Mouse (Mus musculus): ENCODE measurements around the gene Plpp6. TPM values are rescaled to one million over a fixed set of nuclear protein-coding genes. Genes with fewer than 3 reads are reported as not detected.

The Plpp6 gene
- total RNA-seq (2021): 1 to 10 TPM; 1.6 to 1.9 TPM
- long read RNA-seq, experiment 1, partial matches to known transcripts: 0 of 3 reads
- long read RNA-seq, experiment 1, other reads (novel, unspliced or antisense): 0 of 3 reads
- long read RNA-seq, experiment 2, partial matches to known transcripts: 0 of 4 reads
- long read RNA-seq, experiment 2, other reads (novel, unspliced or antisense): 1 of 4 reads

- DNase-seq: peak; percentile 66
Observed at GRCm38 (mm10) chr19:28963842-28964551, at the start of gene Plpp6. TSS of gene Plpp6 (plus strand) at chr19:28963953.

DNA sequence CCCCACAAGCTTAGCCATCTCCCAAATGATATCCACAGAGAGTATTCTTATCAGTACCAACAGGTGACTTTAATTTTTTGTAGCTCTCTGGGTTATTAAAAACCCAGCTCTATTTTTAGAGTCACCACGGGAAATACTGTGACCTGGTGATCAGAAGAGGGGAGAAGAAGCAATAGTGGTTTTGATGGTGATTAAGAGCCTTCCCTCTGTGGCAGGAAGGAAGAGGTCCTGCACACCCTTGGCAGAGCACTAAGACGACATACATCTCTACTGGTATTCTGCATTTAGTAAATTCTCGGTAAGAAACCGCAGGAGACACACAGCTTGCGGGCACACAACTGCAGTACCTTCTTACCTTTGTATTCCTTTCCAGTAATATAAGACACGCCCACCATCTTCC, 49.2 kb upstream of the Plpp6 start:
- intact Hi-C loops (cut with DNase I): no loop called here
- DNase-seq: no peak

More at GRCm38 (mm10) chr19:28963842-28964551, at the start of gene Plpp6:
- intact Hi-C loops (cut with DNase I): no loop called here

GRCm38 (mm10) chr19:28915602-28916250, 48.0 kb upstream of the Plpp6 start:
- no peak for DNase-seq
- intact Hi-C loops (cut with DNase I): no loop called here

GRCm38 (mm10) chr19:28916492-28916891, 47.3 kb upstream of the Plpp6 start:
- intact Hi-C loops (cut with DNase I): no loop called here
- DNase-seq: no peak

DNA sequence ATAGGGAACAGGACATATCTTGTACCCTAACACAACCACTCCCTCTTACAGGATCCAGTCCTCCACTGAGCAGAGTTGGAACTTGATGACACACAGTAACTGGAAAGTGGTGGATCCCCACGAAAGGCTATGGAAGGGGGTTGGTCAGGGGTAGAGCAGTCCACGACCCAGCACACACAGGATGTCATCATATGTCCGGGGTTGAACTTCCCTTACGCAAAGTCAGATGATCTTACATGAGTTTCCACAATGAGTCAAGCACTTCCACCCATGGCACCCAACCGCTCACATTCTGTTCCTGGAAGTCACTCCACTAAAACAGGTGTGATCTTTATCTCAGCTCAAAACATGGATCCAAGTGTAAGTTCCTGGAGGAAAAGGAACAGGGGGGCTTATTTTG, 45.9 kb upstream of the Plpp6 start:
- no peak for DNase-seq
- intact Hi-C loops (cut with DNase I): no loop called here

DNA sequence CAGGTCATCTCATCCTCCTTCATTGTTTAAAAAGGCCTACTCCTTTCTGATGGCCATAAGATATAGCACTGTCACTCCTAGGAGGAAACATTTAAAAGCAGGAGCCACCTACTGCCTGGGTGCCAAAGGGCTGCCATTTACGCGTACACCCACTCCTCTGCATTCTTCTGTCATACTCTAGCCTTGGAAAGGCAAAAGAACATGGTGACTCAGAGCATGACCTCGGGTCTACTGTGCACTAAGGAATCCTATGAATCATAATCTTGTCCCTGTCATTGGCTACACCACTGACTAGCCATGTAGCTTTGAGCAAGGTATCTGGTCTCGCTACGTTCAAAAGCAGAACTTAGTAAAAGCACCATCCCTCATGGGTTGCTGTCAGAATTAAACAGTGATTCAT, 37.4 kb upstream of the Plpp6 start:
- intact Hi-C loops (cut with DNase I): no loop called here
- DNase-seq: no peak

GRCm38 (mm10) chr19:28927396-28927795, 36.4 kb upstream of the Plpp6 start:
- intact Hi-C loops (cut with DNase I): no loop called here
- DNase-seq: no peak

DNA sequence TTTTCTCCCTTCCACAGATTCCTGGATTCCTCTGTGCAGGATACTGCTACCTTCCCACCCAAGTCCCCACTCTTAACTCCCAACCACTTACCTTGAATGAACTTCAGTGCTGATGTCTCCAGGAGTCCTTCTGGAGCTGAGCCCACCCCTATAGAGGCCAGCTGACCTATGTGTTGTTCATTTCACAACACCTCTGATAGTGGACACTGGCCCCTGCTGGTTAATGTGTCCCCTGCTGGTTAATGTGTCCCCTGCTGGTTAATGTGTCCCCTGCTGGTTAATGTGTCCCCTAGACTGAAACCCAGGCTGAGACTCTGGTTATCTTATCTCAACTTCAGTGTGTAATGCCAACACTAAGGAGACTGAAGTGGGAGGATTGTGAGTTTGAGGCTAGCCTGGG, 34.7 kb upstream of the Plpp6 start:
- intact Hi-C loops (cut with DNase I): no loop called here

GRCm38 (mm10) chr19:28934897-28935296, 28.9 kb upstream of the Plpp6 start:
- intact Hi-C loops (cut with DNase I): no loop called here
- DNase-seq: no peak

More for the DNA sequence above, 34.7 kb upstream of the Plpp6 start:
- DNase-seq: no peak

DNA sequence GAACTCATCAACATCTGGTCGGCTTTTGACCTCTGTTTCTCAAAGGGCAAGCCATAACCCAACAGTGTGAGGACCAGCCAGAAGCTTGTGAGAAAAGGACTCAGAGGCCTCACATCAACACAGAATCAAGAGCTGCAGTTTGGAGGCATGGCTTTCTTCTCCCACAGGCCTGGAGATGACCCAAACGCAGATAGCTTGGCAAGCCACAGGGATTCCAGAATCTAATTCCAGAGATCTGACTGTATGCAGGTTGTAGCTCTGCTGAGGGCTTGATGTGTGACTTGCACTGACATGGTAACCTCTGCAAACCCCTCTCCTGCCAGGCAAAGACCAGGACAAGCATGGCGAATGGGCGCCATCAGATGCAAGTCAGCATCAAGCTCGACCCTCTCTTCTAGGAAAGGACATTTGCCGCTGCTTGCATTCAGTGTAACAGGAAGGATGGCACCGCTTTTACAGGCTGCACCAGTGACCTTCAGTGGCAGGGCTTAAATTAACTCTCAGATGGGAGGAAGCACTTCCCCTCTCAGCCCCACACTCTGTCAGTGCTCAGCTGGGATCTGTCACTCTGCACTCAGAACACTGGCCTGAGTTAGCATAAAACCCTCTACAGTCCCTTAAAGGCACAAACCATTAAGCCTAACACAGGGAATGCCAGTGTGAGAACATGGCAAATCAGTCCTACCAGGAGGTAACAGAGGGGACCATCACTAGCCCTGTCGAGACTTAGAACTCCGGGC, 23.4 kb upstream of the Plpp6 start:
- intact Hi-C loops (cut with DNase I): no loop called here
- DNase-seq: no peak

- intact Hi-C loops (cut with DNase I): no loop called here
- no peak for DNase-seq
Observed at GRCm38 (mm10) chr19:28941271-28941670, 22.5 kb upstream of the Plpp6 start.

DNA sequence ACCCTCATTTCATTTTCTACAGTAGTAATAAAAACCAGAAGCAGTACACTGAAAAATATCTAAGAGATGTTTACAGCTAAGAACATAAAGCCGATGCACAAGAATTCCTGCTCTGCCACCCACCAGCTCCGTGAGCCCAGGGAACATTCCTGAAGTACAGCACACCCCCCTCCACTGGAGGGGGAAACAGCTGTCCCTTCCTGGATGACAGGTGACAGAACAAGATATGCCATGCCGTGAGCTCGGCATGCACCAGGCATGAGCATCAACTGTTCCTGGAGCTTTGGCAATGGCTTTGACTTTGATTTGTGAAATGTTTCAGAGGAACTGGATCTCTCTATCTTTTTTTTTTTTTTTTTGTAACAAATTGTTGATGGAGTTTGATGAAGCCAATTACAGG, 17.0 kb upstream of the Plpp6 start:
- intact Hi-C loops (cut with DNase I): no loop called here

GRCm38 (mm10) chr19:28947311-28947710, 16.4 kb upstream of the Plpp6 start:
- no peak for DNase-seq
- intact Hi-C loops (cut with DNase I): no loop called here

More for the DNA sequence above, 17.0 kb upstream of the Plpp6 start:
- no peak for DNase-seq

DNA sequence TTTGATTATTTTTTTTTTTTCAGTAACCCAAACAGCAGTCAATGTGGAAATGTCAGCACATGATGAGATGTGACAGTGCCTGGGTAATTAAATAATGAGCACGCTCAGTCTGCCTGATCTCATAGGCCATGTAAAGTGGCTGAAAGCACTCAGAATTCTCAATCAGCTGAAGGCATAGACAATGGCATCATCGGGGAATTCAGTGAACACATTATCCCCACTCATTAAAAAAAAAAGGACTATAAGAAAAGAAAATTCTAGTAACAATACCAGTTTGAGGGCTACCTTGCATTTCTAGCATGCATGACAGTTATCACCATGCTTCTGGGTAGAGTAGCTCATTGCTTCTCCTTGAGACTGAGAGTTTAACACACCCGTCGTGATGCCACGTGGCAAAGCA, 12.5 kb upstream of the Plpp6 start:
- no peak for DNase-seq
- intact Hi-C loops (cut with DNase I): no loop called here

DNA sequence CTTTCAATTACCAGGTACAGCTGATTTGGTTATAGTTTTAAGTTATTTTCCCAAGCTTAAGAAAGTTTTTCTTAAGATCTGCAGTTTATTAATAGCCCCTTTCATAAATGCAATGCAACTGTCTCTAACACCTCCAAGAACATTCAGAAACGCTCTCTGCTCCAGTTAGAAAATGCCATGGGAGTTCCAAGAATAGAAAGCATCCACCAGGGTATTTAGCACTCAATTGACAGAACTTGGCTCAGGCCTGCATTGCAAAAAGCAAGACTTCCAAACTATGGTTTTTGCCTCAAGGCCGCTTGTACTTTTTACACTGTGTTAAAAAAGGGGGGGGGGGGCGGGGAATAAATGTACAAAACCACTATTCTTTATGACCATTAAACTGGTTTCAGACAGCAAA, 640 bp upstream of the Plpp6 start:
- no peak for DNase-seq
- intact Hi-C loops (cut with DNase I): no loop called here

GRCm38 (mm10) chr19:28963513-28963841, 276 bp upstream of the Plpp6 start:
- intact Hi-C loops (cut with DNase I): no loop called here
- no peak for DNase-seq

DNA sequence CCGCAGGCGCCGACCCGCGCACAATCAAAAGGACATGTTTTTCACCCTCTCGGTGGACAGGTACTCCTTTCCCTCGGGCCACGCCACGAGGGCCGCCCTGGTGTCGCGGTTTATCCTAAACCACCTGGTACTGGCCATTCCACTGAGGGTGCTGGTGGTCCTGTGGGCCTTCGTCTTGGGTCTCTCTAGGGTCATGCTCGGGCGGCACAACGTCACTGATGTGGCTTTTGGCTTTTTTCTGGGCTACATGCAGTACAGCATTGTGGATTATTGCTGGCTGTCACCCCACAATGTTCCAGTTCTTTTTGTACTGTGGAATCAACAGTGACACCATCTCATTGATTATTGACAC, 775 bp downstream of the Plpp6 start:
- intact Hi-C loops (cut with DNase I): no loop called here
- no peak for DNase-seq

DNA sequence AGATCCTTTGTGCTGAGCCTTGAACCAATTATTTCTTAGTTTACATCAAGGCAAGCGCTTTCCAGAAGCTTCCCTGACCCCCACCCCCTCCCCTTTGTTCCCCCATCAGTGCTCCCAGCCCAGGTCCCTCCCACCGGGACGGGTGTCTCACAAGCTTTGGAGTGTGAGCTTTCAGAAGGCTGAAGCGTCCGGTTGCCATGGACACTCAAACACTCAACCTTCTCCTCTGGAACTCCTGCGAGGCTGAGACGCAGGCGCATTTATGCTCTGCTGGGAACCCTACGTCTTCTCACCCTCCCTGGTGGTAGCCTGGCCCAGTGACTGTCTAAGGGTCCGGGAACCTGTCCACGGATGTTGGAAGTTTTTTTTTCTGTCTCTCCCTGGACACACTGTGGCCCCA, 3.9 kb downstream of the Plpp6 start, which contains the start of gene 4430402I18Rik:
4430402I18Rik (minus strand) TSS at position 149 of the 400 bp plus-strand sequence.
- intact Hi-C loops (cut with DNase I): no loop called here
- DNase-seq: no peak

- intact Hi-C loops (cut with DNase I): no loop called here
- DNase-seq: no peak
Observed at GRCm38 (mm10) chr19:28968178-28968577, 4.4 kb downstream of the Plpp6 start.

GRCm38 (mm10) chr19:28969231-28969630, 5.5 kb downstream of the Plpp6 start:
- intact Hi-C loops (cut with DNase I): no loop called here
- DNase-seq: no peak

DNA sequence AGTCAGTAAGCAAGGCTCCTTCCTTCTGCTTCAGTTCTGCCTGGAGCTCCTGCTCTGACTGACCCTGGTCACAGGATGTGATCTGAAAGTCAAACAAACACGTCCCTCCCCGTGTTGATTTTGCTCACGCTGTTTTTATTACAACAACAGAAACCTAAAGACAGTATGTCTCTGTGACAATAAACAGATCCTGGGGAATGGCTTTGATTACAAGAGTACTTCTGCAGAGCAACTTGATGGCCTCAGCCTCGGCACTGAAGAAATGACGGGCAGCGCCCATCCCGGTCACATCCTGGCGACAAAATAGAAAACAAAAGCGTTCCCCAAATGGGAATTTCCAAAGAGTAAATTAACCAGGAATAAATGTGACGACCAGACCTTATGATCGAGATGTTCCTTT, 6.5 kb downstream of the Plpp6 start:
- no peak for DNase-seq
- intact Hi-C loops (cut with DNase I): no loop called here
